Mouse (Mus musculus) Muller cell, postnatal 12 days (primary cell): Measurements from ENCODE around the gene Shcbp1.
"Not testable (repeated sequence)": the region's sequence is repeated elsewhere in the genome, so short reads cannot be mapped to it uniquely, and the experiment has no call there.

ENCODE experiments used
- DNase-seq: peaks from one replicate; pipeline ENCODE4 v3.0.0-alpha.2; 2015; ENCODE audit errors: inconsistent ontology term

Gene Shcbp1

DNA sequence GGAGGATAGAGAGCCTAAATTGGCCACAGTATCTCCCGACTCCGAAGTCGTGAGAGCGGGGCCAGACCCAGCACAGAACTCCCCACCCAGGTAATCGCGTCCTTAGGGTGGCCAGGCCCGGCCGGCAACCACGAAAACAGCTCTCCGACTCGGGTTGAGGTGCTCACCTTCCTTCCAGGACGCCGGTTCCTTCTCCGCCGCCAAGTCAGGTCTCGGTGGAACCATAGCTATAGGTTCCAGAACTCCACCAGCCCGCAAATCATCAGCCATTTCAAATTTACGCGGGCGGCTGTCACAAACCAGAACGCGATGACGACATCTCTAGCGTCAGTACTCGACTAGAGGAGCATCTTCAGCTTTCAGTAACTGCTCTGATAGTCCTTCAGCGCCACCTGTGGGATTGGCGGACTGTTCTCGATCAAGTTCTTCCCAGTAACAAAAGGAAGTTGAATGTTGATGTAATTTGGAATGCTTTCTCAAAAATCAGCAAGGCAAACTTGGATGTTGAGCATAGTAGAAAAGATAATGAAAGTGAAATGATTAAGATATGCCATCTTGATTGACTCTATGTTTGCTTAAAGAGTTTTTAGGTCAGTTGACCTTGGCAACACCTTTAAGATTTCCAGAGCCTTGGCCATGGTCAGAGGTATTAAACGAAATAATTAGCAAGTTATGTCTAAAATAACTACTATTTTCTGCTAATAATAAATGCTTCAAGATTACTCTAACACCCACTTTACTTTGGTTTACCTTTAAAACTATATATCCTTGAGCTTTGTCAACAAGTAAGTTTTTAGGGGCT, at the start of gene Shcbp1:
TSS of gene Shcbp1 (minus strand) at position 314 of the 802 bp plus-strand sequence.
- DNase-seq: peak; percentile 79

GRCm38 (mm10) chr8:4808831-4809230, 29.5 kb upstream of the Shcbp1 start:
- DNase-seq: no peak

DNA sequence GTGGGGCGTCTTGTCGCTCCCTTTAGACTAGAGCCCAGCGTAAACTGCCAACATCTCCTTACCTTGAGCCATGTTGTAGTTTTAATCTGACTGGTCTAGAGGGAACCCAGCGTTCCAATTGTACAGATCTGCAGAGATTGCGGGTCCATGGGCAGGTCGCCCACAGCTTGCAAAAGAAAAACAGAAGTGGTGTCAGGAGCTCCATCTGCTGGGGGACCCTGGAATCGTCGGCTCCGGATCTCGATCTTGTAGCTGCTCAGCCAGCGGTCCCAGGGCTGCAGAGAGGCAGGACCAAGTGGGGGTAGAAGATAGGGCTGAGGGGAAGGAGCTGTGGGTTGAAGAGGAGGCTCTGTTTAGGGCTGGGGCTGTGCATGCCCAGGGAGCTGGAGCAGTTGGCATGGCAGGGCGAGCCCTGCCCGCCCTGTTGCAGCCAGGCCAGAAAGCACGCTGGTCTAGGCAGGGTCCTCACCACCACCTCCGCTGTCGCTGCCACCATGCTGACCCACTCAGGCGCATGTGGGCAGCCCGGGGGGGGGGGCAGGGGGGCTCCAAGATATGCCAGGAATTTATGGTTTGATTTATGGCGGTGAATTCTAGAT, 21.3 kb upstream of the Shcbp1 start:
- peak; percentile 37 for DNase-seq

- no peak for DNase-seq
Measured at GRCm38 (mm10) chr8:4778266-4778665, 1.1 kb downstream of the Shcbp1 start.

DNA sequence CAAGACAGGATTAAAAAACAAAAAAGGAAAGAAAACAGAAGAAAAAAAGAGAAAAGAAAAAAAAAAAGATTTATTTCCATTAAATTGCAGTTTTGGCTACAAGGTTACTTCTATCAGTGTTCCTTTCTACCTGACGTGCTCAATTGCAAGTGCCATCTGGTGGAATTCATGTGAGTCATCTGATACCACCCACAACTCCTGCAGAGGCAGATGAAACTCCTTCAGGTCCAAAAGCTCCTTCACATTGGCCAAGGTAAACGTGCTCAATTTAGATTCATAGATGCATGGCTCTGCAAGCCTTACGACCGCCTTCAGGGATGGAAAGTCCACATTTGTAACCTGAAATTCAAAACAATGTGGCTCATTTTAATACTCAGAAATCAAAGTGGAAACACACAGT, 14.6 kb downstream of the Shcbp1 start:
- DNase-seq: no peak

- DNase-seq: no peak
Measured at GRCm38 (mm10) chr8:4753048-4753447, 26.3 kb downstream of the Shcbp1 start.

GRCm38 (mm10) chr8:4730942-4731341, 48.4 kb downstream of the Shcbp1 start:
- no peak for DNase-seq

GRCm38 (mm10) chr8:4715546-4715945, 63.8 kb downstream of the Shcbp1 start:
- DNase-seq: no peak

DNA sequence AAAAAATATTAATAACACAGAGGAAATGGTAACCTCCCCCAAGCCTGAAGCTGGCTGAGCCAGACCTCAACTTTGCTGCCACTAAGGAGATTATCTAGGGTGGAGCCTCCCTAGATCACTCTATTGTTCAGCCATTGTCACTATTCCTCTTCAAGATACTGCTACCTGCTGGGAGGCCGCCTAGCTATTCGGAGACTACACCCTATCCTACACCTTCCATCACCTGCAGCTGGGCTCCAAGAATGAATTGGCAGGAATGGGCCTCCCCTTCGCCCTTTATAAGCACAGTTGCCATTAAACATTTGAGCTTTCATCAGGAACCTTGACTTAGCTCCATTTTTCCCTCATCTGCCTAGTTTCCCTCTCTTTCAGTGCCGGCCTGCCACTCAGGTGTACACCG, 71.0 kb downstream of the Shcbp1 start:
- not testable (repeated sequence) for DNase-seq

DNA sequence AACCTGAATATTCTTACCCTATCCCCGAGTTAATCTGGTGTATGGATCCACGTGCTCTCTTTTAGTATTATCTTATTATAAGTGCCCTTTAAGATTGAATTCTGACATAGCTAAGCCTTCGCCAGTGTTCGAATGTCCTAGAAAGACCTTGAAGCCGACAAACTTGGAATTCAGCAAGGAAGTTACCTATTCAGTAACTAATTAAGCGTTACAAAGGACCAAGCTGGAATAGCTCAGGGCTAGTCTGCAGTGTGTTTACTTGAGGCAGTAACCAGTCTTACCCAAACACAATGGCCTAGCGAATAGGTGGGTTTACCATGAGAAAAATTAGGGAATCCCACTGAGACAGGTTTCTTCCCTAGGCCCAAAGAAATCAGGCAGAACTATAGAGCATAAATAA, 71.5 kb downstream of the Shcbp1 start:
- not testable (repeated sequence) for DNase-seq

DNA sequence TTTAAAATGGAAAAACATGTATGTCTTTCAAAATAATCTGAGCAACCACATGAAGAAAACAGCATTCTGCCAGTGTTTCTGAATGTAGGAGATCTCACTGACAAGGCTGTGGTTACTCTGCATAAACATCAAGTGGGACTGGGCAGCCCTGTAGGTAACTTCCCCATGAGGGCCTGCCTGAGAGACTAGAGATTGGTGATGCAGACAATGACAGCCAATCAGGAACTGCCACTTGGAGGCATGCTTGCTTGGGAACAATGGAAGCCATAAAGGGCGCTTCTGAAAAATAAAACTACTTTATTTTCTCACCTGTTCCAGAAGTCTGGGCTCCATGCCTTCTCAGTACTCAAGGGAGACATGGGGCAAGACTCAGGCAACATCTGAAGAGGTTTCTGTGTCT, 87.7 kb downstream of the Shcbp1 start:
- no peak for DNase-seq
